Mouse (Mus musculus): ENCODE results near the gene Ctnnb1.

Ctnnb1 gene

DNA sequence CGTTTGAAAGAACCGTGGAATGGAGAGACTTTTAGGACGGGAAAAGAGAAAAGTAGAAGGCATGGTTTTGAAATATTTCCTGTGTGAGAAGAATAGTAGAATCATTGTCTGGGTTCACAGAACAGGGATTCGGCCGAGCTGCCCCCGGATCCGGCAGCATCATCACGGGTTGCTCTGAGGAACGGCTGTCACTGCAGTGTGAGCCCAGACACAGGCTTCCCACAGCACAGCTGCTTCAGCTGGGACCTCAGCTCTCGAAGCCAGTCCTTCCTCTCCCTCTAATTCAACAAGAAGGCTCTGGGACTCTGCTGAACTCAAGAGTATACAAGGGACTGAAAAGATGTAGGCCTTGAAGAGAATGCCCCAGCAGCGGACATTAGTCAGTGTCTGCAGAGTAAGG, 69.7 kb downstream of the Ctnnb1 start:
- TF ChIP-seq GATA4 (IDR thresholded peaks at IDR 0.05; ENCODE audit: insufficient replicate concordance, low read length) = no peak

DNA sequence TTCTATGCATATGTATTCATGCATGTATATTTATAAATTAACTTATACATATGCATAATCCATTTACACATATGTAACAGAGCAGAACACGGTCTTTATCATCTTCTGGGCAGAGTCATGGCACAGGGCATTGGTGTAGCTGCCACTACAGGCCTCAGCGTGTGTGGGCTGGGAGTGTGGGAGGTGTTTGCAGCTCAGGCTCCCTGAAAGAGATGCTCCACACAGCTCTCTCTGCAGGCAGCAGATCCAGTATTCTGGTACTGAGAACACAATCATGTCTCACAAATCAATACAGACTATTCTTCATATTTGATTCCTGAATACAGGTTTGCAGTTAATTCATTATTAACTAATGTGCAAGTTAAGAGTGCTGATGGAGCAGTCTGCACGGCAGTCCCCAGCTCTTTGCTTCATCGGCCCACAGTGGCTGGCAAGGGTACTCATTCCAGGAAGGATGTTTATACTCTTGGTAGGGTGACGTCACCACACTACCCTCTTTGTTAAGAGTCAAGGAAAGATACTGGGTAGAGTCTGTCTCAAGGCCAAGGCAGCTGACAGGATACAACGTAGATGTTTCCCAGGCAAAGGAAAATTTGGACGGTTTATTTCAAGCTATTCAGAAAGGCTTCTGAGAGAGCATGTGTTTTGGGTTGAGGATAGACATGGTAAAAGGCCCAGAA, 71.8 kb downstream of the Ctnnb1 start:
- TF ChIP-seq GATA4 (IDR thresholded peaks at IDR 0.05; ENCODE audit: insufficient replicate concordance, low read length) = no peak

DNA sequence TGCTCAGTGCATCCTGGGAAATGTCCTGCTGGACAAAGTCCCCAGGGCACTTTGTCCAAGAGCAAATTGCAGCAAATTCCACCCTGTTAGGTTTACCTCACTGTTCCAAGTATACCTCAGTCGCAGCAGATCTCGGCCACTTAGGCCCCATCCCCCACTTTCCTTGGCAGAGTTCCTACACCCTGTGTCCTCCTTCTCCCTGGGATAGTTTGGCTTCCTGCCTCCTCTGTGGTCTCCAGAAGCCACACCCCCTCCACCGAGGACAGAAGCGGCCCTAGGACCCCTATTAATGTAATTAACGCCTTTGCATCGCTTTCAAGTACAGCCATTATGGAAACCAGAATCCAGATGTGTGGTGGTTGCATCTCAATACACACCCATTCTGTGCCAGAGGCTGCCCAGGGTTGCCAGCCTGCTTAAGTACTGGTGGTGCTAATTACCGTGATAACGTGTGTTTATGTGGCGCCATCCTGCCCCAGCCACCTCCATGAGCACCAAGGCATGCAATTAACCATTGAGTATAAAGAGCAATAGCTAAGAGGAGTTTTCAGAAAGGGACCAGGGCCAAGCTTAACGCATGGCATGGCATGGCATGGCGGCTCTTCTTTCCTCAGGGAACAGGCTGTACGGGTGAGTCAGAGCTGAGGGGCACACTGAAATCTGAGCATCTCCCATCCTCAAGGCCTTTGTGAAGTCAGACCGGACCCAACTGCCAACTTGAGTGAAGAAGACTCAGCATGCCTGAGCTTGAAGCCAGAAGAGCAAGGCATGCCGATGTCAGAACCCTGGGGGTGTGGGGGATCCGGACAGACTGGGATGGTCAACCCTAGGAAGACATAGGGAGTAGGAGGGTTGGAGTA, 72.9 kb downstream of the Ctnnb1 start:
- TF ChIP-seq GATA4 (IDR thresholded peaks at IDR 0.05; ENCODE audit: insufficient replicate concordance, low read length) = no peak

DNA sequence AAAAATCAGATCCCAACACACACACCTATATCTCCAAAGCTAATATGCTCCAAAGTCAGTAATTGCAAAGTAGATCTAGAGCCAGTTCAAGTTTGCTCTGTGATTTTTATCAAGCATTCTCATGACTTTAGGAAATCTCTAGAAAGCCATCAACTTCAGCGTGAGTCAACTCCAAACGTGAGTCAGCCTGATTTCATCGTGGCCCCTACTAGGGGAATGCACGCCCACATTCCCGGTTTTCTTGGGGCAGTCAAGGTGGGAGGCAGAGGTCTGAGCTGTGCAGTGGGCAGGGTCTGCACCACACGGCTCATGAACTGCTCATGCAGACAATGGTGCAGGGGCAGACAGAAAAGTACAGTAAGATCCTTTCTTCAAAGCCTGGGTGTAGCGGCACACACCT, 76.9 kb downstream of the Ctnnb1 start:
- no peak for TF ChIP-seq GATA4 (IDR thresholded peaks at IDR 0.05; ENCODE audit: insufficient replicate concordance, low read length)
